Mouse (Mus musculus): ENCODE data around the gene Ss18l1. TPM values are rescaled to one million over a fixed set of nuclear protein-coding genes. Genes with fewer than 3 reads are reported as not detected.

Ss18l1 gene
- polyA plus RNA-seq, 1 experiment = 27.0 TPM

DNA sequence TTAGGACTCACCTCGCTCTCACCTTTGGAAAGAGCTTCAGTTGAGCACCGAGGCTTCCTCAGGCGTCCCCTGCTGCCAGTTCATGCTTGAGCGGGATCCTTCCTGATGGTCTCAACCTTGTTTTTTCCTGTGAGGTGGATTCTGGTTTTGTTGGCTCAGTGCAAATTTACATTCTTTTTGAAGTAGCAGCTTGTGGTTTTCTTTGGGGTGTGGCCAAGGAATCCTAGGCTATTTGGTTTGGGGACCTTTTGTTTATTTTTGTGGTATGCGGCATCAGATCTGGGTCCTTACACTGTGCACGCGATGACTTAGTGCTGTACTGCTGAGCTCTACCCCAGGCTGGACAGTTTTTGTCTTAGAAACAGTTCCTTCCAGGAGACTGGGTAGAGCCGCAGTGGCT lies 38.4 kb downstream of the Ss18l1 start:
- WGBS = 88% methylated on average over 8 of the region's 8 CpGs
- no peak overlapping the region for H3K4me3 ChIP-seq (replicated peaks; ENCODE audit: insufficient read depth, low read depth, low read length)
- H3K4me1 ChIP-seq (ENCODE audit: control insufficient read depth, insufficient read depth, low read length) = peaks cover 6% of the 10 kb centered on the region
- no peak overlapping the region for H3K27ac ChIP-seq (ENCODE audit: insufficient read depth, low read length)
- no peaks in the 10 kb centered on the region for H3K27me3 ChIP-seq (ENCODE audit: control insufficient read depth, insufficient read depth, low read length)
- no peak for DNase-seq
- TF ChIP-seq CTCF (IDR thresholded peaks at IDR 0.05; ENCODE audit: borderline replicate concordance, insufficient read depth, low read depth, low read length) = no peak
- no peak for TF ChIP-seq POLR2A (IDR thresholded peaks at IDR 0.05; ENCODE audit: borderline replicate concordance, insufficient read depth, low read length)

DNA sequence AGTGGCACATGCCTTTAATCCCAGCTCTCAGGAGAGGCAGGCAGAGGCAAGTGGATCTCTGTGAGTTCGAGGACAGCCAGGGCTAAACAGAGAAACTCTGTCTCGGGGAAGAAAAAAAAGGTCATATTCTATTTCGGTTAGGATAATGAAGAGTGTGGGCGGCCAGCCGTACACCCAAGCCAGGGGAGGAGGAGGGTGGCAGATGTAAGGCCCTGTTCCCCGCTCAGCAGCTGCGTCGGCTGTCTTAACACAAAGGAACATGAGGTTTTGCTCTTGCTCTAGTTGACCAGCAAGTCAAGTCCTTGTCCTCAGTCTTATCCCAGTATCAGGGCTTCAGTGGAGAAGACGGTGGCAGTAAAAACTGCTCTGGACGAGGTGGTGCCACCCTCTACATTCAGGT lies 40.8 kb downstream of the Ss18l1 start:
- no peaks in the 10 kb centered on the region for H3K27me3 ChIP-seq (ENCODE audit: control insufficient read depth, insufficient read depth, low read length)
- no peak overlapping the region for H3K27ac ChIP-seq (ENCODE audit: insufficient read depth, low read length)
- 88% methylated on average over 10 of the region's 10 CpGs for WGBS
- no peak overlapping the region for H3K4me3 ChIP-seq (replicated peaks; ENCODE audit: insufficient read depth, low read depth, low read length)
- H3K4me1 ChIP-seq (ENCODE audit: control insufficient read depth, insufficient read depth, low read length) = peaks cover 17% of the 10 kb centered on the region
- DNase-seq = no peak
- no peak for TF ChIP-seq CTCF (IDR thresholded peaks at IDR 0.05; ENCODE audit: borderline replicate concordance, insufficient read depth, low read depth, low read length)
- no peak for TF ChIP-seq POLR2A (IDR thresholded peaks at IDR 0.05; ENCODE audit: borderline replicate concordance, insufficient read depth, low read length)

DNA sequence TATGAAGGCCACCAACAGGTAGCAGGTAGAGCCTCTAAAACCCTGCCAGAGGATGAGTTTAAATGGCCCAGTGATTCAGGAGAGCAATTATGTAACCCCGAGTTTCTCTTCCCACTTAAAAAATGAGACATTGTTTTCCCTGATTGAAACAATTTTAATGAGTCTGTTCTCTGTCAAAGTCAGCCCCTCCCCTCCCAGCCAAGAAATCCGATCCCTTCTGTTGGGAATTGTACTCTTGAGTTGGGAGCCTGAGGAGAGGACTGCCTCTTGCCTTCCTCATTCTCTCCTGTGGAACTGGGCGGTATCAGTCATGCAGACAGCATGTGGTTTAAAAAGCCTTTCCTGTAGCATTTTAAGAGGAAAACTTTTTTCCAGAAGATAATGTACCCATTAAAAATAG lies 42.3 kb downstream of the Ss18l1 start:
- no peak for DNase-seq
- Histone ChIP-seq H3K4me1 (ENCODE audit: control insufficient read depth, insufficient read depth, low read length) (peaks cover 17% of the 10 kb centered on the region), H3K4me3 (replicated peaks; ENCODE audit: insufficient read depth, low read depth, low read length) (no peak overlapping the region), H3K27ac (ENCODE audit: insufficient read depth, low read length) (no peak overlapping the region), H3K27me3 (ENCODE audit: control insufficient read depth, insufficient read depth, low read length) (no peaks in the 10 kb centered on the region)
- 80% methylated on average over 3 of the region's 3 CpGs for WGBS
- TF ChIP-seq POLR2A (IDR thresholded peaks at IDR 0.05; ENCODE audit: borderline replicate concordance, insufficient read depth, low read length) = no peak
- no peak for TF ChIP-seq CTCF (IDR thresholded peaks at IDR 0.05; ENCODE audit: borderline replicate concordance, insufficient read depth, low read depth, low read length)

DNA sequence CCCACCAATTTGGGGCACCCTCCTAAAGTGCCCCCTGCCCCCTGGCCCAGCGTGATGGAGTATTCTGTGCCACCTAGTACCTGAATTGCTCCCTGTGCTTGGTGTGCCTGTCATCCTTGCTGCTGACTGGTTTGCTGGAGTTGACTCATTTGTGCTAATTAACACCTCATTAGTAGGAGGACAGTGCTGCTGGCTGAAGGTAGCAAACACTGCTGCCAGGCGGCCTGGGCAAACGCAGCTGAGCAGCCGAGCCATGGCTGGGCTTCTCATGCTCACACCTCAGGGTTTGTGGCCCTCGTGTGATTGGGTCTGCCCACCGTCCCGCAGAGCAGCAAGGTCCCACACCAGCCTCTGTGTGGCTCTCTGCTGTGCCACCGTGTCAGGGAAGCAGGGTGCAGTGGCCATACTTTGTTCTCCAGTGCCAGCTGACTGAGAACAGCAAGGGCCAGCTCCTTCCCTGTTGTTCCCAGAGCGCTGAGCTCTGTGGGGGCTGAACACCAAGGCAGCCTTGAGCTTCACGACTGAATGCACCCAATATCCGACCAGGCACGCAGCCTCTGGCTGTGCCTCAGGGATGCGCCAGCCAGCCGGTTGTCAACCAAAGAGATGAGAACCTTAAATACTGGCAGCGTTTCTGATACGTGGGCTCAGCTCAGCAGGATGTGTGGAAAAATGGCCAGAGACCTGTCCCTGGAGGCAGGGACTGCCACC lies 43.8 kb downstream of the Ss18l1 start:
- no peaks in the 10 kb centered on the region for H3K27me3 ChIP-seq (ENCODE audit: control insufficient read depth, insufficient read depth, low read length)
- no peak overlapping the region for H3K4me3 ChIP-seq (replicated peaks; ENCODE audit: insufficient read depth, low read depth, low read length)
- H3K27ac ChIP-seq (ENCODE audit: insufficient read depth, low read length) = no peak overlapping the region
- H3K4me1 ChIP-seq (ENCODE audit: control insufficient read depth, insufficient read depth, low read length) = peaks cover 17% of the 10 kb centered on the region
- 17% methylated on average over 16 of the region's 16 CpGs for WGBS
- TF ChIP-seq POLR2A (IDR thresholded peaks at IDR 0.05; ENCODE audit: borderline replicate concordance, insufficient read depth, low read length) = no peak
- TF ChIP-seq CTCF (IDR thresholded peaks at IDR 0.05; ENCODE audit: borderline replicate concordance, insufficient read depth, low read depth, low read length) = no peak
- peak; percentile 47 to 63 for DNase-seq

DNA sequence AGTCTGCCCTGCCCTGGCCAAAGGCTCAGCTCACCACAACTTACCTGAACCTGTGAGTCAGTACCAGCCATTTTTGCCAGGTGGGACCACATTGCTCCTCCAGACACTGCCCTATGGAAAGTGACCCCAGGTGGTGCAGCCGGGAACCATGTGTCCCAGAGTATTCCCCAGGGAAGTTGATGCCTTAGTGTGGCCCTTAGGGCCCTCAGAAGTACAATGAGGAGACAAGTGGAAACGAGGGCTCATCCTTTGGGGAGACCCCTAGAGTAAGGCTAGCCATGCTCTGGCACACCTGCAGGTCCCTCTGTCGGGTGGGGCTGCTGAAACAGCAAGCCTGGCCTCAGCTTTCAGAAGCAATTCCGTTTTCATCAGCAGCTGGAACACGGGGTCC lies 44.3 kb downstream of the Ss18l1 start:
- Histone ChIP-seq H3K4me3 (replicated peaks; ENCODE audit: insufficient read depth, low read depth, low read length) (no peak overlapping the region), H3K27ac (ENCODE audit: insufficient read depth, low read length) (no peak overlapping the region), H3K4me1 (ENCODE audit: control insufficient read depth, insufficient read depth, low read length) (peaks cover 17% of the 10 kb centered on the region), H3K27me3 (ENCODE audit: control insufficient read depth, insufficient read depth, low read length) (no peaks in the 10 kb centered on the region)
- TF ChIP-seq POLR2A (IDR thresholded peaks at IDR 0.05; ENCODE audit: borderline replicate concordance, insufficient read depth, low read length) (no peak), CTCF (IDR thresholded peaks at IDR 0.05; ENCODE audit: borderline replicate concordance, insufficient read depth, low read depth, low read length) (no peak)
- DNase-seq = no peak
- WGBS = 71% methylated on average over 5 of the region's 5 CpGs

DNA sequence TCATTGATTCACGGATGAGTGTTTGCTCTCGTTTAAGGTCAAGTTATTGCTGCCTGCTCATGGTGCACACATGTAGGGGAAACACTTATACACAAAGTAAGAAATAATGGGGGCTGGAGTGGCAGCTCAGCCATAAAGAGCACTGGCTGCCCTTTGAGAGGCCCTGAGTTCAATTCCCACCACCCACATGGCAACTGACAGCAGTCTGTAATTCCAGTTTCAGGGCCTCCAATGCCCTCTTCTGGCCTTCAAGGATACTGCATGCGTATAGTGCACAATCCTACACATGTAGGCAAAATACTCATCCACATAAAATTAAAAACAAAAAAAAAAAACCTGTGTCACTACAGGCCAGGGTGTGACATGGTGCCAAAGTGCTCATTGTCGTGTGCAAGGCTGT lies 45.2 kb downstream of the Ss18l1 start:
- TF ChIP-seq POLR2A (IDR thresholded peaks at IDR 0.05; ENCODE audit: borderline replicate concordance, insufficient read depth, low read length) (no peak), CTCF (IDR thresholded peaks at IDR 0.05; ENCODE audit: borderline replicate concordance, insufficient read depth, low read depth, low read length) (no peak)
- H3K27me3 ChIP-seq (ENCODE audit: control insufficient read depth, insufficient read depth, low read length) = no peaks in the 10 kb centered on the region
- 88% methylated on average over 4 of the region's 4 CpGs for WGBS

DNA sequence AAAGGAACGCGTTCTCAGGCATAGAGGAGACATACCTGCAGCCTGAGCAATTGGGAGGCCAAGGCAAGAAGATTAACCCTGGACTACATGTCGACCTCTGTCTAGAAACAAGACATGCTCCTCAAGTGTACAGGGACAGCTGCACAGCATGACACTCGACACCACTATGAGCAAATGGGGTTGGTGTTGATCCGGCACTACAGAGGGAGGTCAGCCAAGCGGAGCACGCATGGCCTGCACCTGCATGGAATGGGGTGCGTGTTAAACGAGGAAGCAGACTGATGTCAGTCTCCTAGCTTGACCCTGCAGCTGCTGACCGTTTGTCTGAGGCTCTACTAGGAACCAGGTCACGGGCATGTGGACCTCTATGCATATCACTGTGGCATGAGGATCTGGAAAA lies 48.0 kb downstream of the Ss18l1 start:
- no peak for TF ChIP-seq POLR2A (IDR thresholded peaks at IDR 0.05; ENCODE audit: borderline replicate concordance, insufficient read depth, low read length)
- H3K4me1 ChIP-seq (ENCODE audit: control insufficient read depth, insufficient read depth, low read length) = peaks cover 16% of the 10 kb centered on the region
- 71% methylated on average over 11 of the region's 11 CpGs for WGBS
- H3K27me3 ChIP-seq (ENCODE audit: control insufficient read depth, insufficient read depth, low read length) = no peaks in the 10 kb centered on the region
- no peak overlapping the region for H3K27ac ChIP-seq (ENCODE audit: insufficient read depth, low read length)
- no peak for DNase-seq
- H3K4me3 ChIP-seq (replicated peaks; ENCODE audit: insufficient read depth, low read depth, low read length) = no peak overlapping the region

More for the DNA sequence above, 45.2 kb downstream of the Ss18l1 start:
- DNase-seq = no peak
- Histone ChIP-seq H3K4me1 (ENCODE audit: control insufficient read depth, insufficient read depth, low read length) (peaks cover 17% of the 10 kb centered on the region), H3K27ac (ENCODE audit: insufficient read depth, low read length) (no peak overlapping the region), H3K4me3 (replicated peaks; ENCODE audit: insufficient read depth, low read depth, low read length) (no peak overlapping the region)

DNA sequence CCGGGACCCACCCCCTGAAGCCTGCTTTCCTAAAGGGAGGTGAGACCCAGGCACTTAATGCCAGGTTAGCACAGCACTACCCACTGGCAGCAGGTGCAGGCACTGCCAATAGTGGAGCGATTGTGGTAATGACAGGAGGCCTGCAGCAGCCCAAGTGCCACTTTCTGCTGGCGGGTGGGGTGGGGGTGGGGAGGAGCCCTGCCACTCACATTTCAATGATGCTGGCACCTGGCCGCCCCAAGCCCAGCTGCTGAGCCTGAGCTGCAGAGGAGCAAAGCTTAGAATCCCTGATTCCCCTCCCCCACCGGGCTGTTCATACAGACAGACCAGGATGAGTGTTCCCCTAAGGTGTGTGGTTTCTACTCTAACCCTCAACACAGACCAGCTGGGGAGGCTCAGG lies 53.4 kb downstream of the Ss18l1 start:
- no peaks in the 10 kb centered on the region for H3K4me1 ChIP-seq (ENCODE audit: control insufficient read depth, insufficient read depth, low read length)
- DNase-seq = no peak
- H3K4me3 ChIP-seq (replicated peaks; ENCODE audit: insufficient read depth, low read depth, low read length) = no peak overlapping the region
- no peak overlapping the region for H3K27ac ChIP-seq (ENCODE audit: insufficient read depth, low read length)
- TF ChIP-seq CTCF (IDR thresholded peaks at IDR 0.05; ENCODE audit: borderline replicate concordance, insufficient read depth, low read depth, low read length) (no peak), POLR2A (IDR thresholded peaks at IDR 0.05; ENCODE audit: borderline replicate concordance, insufficient read depth, low read length) (no peak)
- WGBS = 44% methylated on average over 5 of the region's 5 CpGs
- no peaks in the 10 kb centered on the region for H3K27me3 ChIP-seq (ENCODE audit: control insufficient read depth, insufficient read depth, low read length)
